Mouse (Mus musculus) spleen, postnatal 36 days (tissue): ENCODE measurements at regions not wholly inside any gene's neighbourhood (a gene's known extent, or its start where the extent isn't known, plus 50 kb on each side); places are given as distances from the start of the nearest gene placed in this dataset.

ENCODE experiments used
- DNase-seq, 2 experiments: peaks; one replicate each; pipeline ENCODE4 v3.0.0; 2022; ENCODE audit warnings: low spot score in 2 of 2, mixed read lengths in 1 of 2

DNA sequence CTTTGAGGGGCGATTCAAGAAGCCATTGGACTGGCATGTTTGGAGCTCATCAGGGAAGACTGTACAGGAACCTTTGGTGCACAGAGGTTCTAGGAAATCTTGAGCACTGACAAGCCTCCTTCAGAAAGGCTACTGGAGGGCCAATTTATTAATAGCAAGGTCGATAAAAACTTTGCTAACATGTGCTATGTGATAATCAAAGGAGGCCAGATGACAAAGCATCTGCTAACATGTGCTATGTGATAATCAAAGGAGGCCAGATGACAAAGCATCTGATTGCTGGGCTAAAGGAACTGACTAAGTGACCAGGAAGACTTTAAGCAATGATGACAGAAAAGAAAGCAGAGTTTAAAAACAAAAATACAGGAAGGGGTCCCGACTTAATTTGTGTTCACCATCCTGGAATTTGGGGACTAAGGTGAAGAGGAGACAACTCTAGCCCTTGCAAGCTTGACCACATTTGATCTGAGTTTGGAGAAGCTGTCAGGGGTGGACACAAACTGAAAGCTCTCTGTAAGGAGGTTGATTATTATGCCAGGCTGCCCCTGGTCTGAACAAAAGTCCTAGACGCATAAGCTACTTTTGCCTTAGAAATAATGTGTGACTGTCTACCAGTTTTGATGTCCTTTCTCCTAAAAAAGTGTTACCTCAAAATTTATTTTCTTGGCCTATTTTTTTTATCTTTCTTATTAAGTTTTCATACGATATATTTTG lies 455.5 kb upstream of the Fam92a start:
- no peak for DNase-seq

DNA sequence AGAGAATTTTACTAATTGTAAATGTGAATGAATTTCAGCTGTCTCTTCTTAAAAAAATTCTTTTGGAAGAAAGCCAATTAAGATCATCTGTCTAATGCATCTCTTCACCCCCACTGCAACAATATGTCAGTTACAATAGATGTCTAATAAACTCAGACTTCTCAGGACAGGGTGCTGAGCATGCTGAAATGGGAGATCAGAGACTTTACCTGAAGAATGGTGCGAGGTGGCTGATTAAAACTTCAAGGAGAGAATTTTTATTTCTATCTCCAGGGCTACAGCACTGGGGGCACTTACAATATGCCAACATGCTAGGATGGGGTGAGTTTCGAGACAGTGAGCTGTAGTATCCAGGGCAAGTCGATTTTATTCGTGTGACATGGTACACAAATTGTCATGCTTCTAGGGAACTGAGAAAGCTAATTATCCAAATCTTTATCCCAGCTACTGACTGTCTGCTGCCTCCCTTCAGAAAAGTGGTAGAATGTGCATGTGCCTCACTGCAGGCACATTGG lies 449.0 kb upstream of the Fam92a start:
- no peak for DNase-seq

DNA sequence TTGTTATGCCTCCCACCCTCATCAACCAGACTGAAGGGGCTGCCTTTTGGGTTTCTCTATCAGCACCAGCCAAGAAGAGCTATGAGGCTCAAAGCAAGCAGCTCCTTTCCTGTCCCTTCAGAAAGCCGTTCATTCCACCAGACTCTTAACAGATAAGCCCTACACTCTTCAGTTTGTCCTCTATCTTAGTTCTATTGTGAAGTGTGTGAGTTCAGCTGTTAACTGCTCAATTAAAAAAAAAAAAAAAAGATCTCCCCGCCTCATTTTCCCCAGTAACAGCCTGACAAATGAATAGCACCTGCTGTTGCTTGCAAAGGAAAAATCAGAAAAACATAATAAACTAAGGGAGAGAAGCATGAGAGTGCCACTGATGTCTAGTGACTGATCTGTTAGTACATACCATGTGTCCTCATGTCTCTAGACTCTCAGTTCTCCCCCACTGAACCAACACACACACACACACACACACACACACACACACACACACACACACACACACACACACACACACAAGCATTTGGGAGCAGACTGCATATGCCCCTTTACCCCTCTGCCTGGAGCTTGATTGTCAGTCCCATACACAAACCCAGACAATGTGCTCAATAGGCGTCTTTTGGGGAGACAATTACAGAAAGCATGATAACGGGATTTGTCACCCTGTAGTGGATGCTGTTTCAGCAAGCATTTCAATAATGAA lies 448.4 kb upstream of the Fam92a start:
- DNase-seq = no peak

DNA sequence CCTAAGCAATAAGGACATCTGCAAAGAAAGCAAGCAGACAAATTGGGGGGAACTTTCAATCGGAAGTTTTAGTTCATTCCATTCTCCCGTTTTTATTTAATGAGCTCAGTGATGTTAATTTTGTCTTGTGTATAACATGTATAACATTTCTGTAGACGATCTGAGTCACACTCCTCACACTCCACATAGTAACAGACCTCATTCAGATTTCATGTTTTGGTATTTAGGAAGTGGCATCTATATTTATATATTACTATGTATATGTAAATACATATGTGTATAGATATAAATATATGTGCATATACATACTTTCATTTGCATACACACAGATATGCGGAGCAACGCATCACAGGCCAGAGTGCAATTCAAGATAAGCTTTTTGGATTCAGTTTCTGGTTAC lies 444.9 kb upstream of the Fam92a start:
- no peak for DNase-seq

DNA sequence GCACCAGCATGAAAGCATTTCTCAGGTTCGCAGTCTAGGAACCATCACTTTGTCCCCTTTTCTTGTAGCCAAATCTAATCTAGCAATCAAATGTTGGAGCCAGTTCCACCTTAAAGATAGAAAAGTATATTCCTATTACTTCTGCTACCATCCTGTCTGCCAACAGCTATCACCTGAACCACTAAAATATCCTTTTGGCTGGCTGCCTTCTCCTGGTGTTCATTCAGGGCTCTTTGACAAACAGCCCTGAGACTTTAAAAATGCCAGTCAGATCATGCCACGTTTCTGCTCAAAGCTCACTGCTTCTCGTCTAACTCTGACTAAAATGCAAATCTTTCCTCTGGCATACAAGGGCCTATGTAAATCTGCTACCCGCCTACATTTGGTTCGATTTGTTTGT lies 439.7 kb upstream of the Fam92a start:
- DNase-seq = no peak

DNA sequence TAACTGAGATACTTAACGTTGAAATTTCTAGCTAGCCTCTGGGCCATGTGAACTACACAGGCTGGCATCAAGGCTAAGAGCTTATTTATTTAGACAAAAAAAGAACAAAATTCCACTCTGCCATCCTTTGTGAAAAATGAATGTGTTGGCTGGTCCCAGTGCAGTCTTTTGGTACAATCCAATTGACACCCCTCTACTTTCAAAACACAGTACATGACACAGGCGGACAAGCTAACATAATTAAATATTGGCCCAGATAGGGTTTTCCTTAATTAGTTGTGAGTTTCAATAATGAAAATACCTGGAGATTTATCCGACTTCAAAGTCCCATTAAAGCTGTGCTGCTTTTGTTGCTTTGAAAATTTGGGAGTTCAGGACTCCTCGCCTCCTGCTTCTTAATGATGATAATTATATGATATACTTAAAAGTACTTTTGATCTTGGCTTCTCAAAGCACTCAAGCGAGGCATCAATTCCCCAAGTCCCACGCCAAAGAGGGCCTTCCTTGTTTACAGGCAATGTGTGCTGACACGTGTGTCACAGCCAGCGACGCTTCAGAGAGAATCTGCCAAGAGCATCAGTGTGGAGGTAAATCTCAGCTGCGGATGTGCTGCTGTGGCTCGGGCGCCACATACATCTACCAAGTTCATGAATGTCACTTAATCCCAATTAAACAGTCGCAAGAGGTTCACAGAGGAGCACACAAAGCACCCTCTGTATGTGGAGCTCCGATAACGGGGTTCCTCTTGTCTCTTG lies 429.5 kb upstream of the Fam92a start:
- DNase-seq = no peak

DNA sequence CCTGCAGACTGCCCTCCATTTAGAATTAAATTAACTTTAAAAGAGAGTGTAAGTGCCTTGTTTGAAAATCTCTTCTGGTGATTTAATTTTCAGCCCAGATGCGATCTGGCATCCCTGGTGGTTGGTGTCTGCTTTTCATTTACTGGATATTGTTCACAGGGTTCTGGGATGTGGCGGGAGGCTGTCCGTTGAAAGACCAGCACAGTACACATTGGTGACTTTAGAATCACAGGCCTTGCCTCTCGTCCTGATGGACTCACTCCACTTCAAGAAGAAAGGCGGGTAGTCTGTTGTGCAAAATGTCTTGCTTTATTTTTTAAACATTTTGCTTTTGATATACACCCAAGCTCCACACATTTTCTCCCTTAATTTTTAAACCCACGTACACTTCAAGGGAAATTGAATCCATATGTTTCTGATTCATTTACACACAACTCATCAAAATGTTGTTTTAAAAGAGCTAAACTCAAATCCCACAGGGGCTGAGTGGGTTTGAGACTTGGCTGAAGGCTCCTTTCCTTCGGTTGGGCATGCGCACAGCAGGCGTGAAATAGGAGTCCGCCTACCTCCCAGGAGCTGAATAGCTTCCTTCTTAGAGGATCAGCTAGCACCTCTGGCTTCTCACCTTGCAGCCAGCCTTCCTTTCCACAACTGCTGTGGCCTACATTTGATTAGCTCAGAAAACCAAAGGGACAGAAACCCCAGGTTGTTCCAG lies 424.1 kb upstream of the Fam92a start:
- DNase-seq = no peak

DNA sequence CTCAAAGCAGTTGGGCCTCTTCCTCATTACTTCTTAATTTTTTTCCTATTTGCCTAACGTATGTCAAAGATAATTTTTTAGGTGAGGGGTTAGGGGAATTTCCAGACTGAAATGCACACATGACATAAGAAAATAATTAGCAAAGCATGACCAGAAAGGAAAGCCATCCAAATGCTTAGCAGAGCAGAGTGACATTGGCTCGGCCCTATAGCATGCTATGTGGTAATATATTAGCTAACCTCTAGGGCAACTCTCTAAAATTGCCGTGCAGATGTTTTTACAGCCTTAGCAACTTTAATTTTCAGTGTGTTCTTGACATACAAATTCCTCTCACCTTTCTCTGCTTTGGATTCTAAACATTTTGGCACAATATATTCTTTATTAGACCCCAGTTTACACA lies 421.2 kb upstream of the Fam92a start:
- DNase-seq = no peak

DNA sequence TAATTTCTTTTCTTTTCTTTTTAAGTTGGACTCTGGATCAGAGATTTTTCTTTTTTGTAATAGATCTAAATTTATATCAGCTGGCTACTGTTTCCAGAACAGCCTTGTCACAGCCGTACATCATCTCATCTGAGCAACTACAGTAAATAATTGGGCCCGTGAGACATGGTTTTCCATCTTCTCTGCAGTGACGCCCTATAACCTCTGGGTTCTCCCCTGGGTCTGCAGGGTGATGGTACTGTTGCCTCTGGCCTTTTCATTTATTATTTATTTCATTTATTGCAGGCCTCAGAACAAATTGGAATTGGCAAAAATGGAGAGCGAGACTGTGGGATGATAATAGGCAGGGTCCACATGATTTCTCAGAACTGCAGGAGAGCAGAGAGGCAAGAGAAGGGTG lies 406.3 kb upstream of the Fam92a start:
- no peak for DNase-seq

DNA sequence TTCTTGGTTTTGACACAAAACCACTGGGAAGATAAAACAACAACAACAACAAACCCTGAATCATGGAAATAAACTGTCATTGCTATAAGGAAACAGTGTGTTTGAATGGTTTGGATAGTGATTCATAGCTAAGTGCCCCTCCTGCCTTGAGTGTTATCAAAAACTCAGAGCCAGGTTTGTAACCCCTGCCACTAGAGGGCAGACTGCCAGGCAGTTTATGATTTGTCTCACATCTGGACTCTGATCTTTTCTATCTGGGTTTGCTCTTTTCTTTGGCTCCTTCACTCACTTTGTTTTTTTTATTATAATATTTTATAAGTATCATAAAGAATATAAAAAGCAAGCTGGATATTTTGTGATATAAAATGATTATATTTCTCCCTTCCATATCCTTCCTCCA lies 400.1 kb upstream of the Fam92a start:
- DNase-seq = no peak

DNA sequence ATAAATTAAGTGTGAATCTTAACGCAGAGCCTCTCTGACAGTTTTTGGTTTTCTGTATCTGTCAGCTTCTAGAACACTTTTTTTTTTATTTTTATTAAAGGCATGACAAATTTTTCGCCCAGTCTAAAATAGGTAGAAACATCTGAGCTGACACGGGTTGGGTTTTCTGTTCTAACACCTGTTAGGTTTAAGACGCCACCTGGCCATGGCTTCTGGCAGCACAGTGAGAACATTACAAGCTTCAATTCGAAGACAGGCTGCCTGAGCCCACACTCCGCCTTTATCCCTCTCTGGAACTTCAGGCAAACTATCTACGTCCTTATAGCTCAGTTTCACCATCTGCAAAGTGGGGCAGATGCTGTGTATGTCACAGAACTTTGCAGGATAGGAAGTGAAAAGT lies 398.9 kb upstream of the Fam92a start:
- DNase-seq = no peak

DNA sequence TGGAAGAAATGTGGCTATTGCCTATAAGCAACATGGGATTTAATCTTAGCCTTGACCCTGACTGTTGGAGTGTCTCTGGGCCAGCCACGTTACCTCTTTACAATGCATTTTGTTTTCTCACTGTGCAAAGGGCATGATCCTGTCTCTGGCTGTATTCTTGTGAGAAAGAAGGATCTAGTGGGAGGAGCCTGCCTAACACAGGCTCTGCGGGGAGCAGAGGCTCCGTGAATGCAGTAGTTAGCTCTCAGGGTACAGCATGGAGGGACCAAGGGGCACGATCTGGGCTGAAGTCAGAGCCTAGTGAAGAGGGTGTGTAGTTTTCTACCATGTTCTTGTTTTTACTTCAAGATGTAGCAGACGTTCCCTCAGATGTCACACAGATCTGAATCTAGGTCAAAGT lies 395.8 kb upstream of the Fam92a start:
- no peak for DNase-seq

DNA sequence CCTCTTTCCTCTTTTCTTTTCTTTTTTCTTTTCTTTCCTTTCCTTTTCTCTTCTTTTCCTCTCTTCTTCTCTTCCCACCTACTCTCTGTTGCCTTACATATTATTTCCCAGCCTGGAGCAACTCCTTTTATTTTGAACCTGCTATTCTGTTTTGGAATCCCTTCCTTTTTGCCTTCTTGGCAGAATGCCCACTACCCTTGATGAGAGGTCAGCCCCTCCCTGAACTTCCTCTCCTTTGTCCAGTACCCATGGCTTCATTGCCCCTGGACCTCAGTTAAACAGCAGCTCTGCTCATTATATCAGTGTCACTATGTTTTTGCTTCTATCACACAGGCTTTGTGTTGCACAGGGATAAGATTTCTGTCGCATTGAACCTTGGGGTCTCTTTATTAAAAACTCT lies 391.2 kb upstream of the Fam92a start:
- no peak for DNase-seq

DNA sequence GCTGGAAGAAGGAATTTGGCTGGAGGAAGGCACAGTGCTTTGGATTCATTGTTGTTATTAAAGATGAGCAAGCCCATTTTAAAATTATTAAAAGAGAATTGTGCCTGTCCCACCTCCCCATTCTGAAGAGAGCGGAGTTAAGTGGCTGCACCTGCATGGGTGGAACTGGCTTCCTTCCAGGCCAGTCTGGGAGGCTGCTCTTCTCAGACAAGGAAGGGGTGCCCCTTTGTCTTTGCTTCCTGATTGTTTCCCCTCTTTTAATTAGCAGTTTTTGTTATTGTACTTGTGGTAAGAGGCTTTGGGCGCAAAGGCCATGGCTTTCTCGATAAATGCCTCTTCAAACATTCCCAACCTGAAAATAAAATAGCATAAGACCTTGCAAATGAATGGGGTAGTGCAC lies 388.7 kb upstream of the Fam92a start:
- DNase-seq = no peak

DNA sequence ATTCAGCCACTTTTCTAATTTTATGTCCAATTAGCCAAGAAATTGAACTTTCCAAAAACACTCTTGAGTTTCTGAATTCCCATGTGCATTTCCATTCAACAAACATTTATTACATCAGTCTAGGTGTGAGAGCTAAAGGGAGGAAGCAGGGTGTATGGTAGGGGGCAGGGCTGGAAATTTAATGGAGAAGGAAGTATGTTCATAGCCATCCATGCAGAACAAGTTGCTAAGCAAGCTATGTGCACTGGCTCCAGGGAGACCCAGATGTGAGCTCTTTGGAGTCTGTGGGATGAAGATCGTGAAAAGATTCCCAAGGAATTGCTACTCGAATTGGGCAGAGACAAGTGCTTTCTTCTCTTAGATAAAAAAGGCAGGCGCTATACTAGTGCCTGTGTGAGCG lies 388.2 kb upstream of the Fam92a start:
- no peak for DNase-seq

DNA sequence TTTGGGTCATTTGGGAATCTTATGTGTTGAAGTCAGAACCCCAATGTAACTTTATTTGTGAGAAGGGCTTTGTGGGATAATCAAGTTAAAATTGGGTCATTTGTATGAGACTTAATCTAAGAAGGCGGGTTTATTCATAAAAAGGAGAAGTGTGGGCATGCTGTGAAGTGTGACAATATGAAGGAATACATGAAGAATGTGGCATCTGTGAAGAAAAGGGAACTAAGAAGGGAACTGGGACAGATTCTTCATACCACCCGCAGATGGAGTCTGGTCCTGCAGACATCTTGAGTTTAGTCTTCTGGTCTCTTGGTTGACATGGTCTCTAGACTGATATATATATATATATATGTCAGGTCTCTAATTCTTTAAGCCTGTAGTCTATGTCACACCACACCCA lies 385.3 kb upstream of the Fam92a start:
- DNase-seq = no peak

DNA sequence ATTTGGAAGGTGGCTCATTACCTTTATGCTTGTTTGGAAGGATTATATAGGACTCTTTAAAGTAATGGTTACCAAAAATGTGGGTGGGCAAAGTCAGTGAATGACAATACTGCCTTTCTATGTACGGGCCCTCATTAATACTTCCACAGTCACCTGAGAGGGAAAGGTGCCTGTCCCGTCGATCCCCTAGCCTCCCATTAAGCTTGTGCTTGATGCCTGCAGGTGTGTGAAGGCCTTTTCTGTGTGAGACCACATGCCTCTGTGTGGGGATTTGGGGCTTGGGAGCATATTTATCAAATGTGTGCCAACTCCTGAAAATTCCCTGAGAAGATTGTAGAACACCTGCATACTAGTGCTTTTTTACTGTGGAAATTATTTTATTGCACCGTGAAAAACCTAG lies 377.4 kb upstream of the Fam92a start:
- DNase-seq = no peak

DNA sequence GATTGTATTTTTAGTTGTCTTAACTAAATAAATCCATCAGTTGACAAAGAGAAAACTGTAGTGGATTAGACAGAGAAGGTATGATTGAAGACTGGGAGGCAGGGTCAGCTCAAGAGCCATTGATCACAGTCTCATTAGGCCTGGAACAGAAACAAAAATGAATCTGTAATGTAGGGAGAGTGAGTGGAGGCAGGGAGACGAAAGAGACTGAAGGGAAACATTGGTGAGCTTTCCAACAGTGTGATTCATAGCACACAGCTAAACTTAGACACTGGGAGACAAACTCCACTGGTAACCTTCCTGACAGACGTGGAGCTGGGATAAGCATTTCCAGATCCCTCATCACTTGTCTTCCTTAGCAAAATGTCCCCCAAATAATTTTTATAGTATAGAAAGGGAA lies 372.1 kb upstream of the Fam92a start:
- DNase-seq = no peak

DNA sequence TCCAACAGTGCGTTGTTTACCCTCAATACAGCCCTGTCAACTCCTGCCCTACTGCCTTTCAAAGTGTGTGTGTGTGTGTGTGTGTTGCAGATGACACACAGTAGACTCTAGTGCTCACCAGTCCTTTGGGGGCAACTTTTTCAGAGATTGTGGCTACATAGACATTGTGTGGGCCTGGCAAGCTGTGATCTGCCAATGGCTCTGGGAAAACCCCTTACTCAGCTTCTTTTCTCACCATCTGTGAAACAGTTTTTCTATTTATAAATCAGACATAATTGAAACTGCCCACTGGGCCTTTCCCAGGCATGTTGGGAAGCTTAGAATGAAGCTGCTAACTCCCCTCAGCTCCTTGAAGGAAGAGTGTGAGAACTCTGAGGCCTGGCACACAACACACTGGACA lies 369.7 kb upstream of the Fam92a start:
- no peak for DNase-seq

DNA sequence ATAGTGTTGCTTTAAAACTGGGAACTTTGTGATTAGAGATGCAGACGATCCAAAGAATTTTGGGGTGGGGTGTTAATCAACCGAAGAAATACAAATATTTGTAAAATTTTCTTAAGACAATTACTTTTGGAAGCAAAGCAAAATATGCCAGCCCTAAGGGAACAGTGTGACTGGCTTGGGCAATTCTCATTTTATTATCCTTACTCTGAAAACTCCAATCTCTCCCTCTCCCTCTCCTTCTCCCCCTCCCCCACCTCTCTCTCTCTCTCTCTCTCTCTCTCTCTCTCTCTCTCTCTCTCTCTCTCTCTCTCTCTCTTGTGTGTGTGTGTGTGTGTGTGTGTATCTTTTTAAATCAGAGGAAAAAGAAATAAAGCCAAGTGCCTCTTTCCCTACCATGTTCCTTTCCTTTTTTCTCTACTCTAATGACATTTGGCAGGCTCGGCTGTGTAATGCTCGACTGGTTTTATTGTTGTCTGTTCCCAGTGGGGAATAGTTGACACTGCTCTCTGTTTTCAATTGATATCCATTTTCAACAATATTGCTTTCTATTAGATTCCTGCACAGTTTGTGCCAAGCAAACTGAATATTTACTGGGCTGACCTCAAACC lies 367.5 kb upstream of the Fam92a start:
- DNase-seq = no peak

DNA sequence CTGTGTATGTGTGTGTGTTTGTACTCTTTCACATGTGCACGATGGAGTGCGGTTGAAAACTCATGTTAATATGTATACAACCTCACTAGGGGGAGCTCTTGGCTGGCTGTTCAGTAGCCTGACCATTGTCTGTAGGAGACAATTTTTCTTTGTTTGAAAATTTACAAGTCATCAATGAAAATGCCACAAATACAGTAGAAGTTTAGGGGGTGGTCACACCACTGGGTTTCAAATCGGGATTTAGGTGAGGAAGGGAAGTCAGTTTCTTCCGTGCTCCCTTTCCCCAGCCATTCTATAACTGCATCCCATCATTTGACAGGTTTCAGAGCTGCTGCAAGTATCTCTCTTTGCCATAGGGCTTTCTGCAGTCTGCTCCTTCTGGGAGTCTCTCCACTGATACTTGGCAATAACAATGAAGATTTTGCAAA lies 366.9 kb upstream of the Fam92a start:
- DNase-seq = no peak

DNA sequence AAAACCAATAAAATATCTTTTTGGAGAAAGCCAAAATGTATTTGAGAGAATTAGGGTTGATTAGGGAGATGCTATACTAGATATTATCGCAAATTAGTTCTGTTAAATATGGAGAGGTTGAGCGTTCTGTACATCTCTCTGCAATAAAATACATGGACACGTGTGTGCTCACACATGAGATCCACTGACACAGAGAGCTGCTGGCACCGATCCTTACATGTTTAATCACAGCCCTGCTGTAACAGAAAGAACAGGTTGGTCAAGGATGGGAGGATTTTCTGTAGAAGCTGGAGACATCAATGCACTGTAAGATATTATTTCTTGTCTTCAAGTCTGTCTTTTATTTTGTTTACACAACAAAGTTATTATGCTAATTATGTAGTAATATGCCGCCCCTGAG lies 366.2 kb upstream of the Fam92a start:
- DNase-seq = no peak
